Mouse (Mus musculus) CH12.LX (cell line): ENCODE measurements at regions not wholly inside any gene's neighbourhood (a gene's known extent, or its start where the extent isn't known, plus 50 kb on each side); places are given as distances from the start of the nearest gene placed in this dataset.

Source experiments
- DNase-seq: peaks from one replicate; pipeline ENCODE4 v3.0.0-alpha.2; 2013; ENCODE audit errors: extremely low read depth
- H3K27ac ChIP-seq: 2 replicates; pipeline ENCODE4 v1.5.1; 2012; ENCODE audit warnings: low read depth, mild to moderate bottlenecking, control low read depth, moderate library complexity; ENCODE audit not compliant: insufficient read depth
- H3K27me3 ChIP-seq: replicated peaks from 2 replicates; pipeline ENCODE3; 2012; ENCODE audit warnings: inconsistent platforms
- H3K36me3 ChIP-seq, 2 experiments: replicated peaks in 1 of 2; 2 replicates each; pipeline versions ENCODE3 to v1.6.1; 2012; ENCODE audit warnings: inconsistent platforms in 1 of 2, low read length in 1 of 2, mild to moderate bottlenecking in 1 of 2, mixed read lengths in 1 of 2, moderate library complexity in 1 of 2; ENCODE audit not compliant: control insufficient read depth in 1 of 2, insufficient read depth in 1 of 2
- H3K4me1 ChIP-seq, 2 experiments: 2 replicates each; pipeline ENCODE4 v1.6.1; 2012; ENCODE audit warnings: inconsistent platforms in 1 of 2, moderate library complexity in 1 of 2; ENCODE audit not compliant: insufficient read depth in 2 of 2, control insufficient read depth in 1 of 2
- H3K4me2 ChIP-seq: 2 replicates; pipeline ENCODE4 v1.6.1; 2012; ENCODE audit warnings: low read depth, mild to moderate bottlenecking, control low read depth; ENCODE audit not compliant: poor library complexity, insufficient read depth, severe bottlenecking
- H3K4me3 ChIP-seq, 3 experiments: fragments of 150-350 bp in 1 of 3; sonication (generic) in 1 of 3; replicated peaks in 1 of 3; 2 replicates each; pipeline versions ENCODE3 to v1.5.1; 2011 to 2012; ENCODE audit warnings: low read depth in 2 of 3, low read length in 2 of 3, mild to moderate bottlenecking in 2 of 3, moderate library complexity in 2 of 3, control low read depth in 1 of 3, improper control_type of control experiment in 1 of 3, inconsistent platforms in 1 of 3, mixed read lengths in 1 of 3; ENCODE audit not compliant: poor library complexity in 1 of 3
- H3K79me2 ChIP-seq: replicated peaks from 2 replicates; pipeline ENCODE4 v1.6.1; 2012; ENCODE audit warnings: mild to moderate bottlenecking, moderate library complexity; ENCODE audit not compliant: control insufficient read depth, poor library complexity, insufficient read depth, severe bottlenecking; ENCODE audit errors: extremely low read depth
- H3K9ac ChIP-seq: 2 replicates; pipeline ENCODE4 v1.6.1; 2012; ENCODE audit warnings: low read depth, mild to moderate bottlenecking, control low read depth, moderate library complexity; ENCODE audit not compliant: insufficient read depth
- H3K9me3 ChIP-seq: replicated peaks from 2 replicates; pipeline ENCODE3; 2012; ENCODE audit warnings: low read length, inconsistent platforms, mixed read lengths
- BHLHE40 ChIP-seq: IDR thresholded peaks from 2 replicates; pipeline ENCODE4 v1.6.1; 2011; ENCODE audit warnings: mild to moderate bottlenecking, low read depth, low read length, improper control_type of control experiment
- E2F4 ChIP-seq: IDR thresholded peaks from 2 replicates; pipeline ENCODE4 v1.6.1; 2011; ENCODE audit warnings: low read depth, low read length, improper control_type of control experiment; ENCODE audit not compliant: insufficient replicate concordance
- IRF4 ChIP-seq: IDR thresholded peaks from 2 replicates; pipeline ENCODE4 v1.6.1; 2014; ENCODE audit warnings: low read depth, mild to moderate bottlenecking, inconsistent platforms, low read length, improper control_type of control experiment
- JUN ChIP-seq: IDR thresholded peaks from 2 replicates; pipeline ENCODE4 v1.6.1; 2011; ENCODE audit warnings: low read depth, mild to moderate bottlenecking, low read length, improper control_type of control experiment, moderate library complexity; ENCODE audit not compliant: insufficient read depth
- JUND ChIP-seq: conservative IDR thresholded peaks from 2 replicates; pipeline ENCODE4 v1.6.1; 2011; ENCODE audit warnings: low read depth, low read length, improper control_type of control experiment
- KAT2A ChIP-seq: IDR thresholded peaks from 2 replicates; pipeline ENCODE4 v1.6.1; 2012; ENCODE audit warnings: low read length, improper control_type of control experiment, inconsistent platforms; ENCODE audit not compliant: insufficient replicate concordance
- MAX ChIP-seq: IDR thresholded peaks from 2 replicates; pipeline ENCODE4 v1.6.1; 2011; ENCODE audit warnings: low read length, improper control_type of control experiment
- MYC ChIP-seq: IDR thresholded peaks from 2 replicates; pipeline ENCODE4 v1.6.1; 2011; ENCODE audit warnings: low read depth, mild to moderate bottlenecking, improper control_type of control experiment, low read length
- NELFE ChIP-seq: IDR thresholded peaks from 2 replicates; pipeline ENCODE4 v1.6.1; 2011; ENCODE audit warnings: low read depth, low read length, improper control_type of control experiment
- NRF1 ChIP-seq: IDR thresholded peaks from 2 replicates; pipeline ENCODE4 v1.6.1; 2014; ENCODE audit warnings: low read depth, mild to moderate bottlenecking, inconsistent platforms, low read length, improper control_type of control experiment, moderate library complexity
- RCOR1 ChIP-seq: conservative IDR thresholded peaks from 2 replicates; pipeline ENCODE4 v1.6.1; 2012; ENCODE audit warnings: low read depth, mild to moderate bottlenecking, inconsistent platforms, low read length, improper control_type of control experiment
- TBP ChIP-seq: conservative IDR thresholded peaks from 2 replicates; pipeline ENCODE4 v1.6.1; 2011; ENCODE audit warnings: low read depth, low read length, improper control_type of control experiment
- USF1 ChIP-seq: IDR thresholded peaks from 2 replicates; pipeline ENCODE4 v1.6.1; 2014; ENCODE audit warnings: low read depth, mild to moderate bottlenecking, inconsistent platforms, low read length, improper control_type of control experiment
- ZC3H11A ChIP-seq: IDR thresholded peaks from 2 replicates; pipeline ENCODE4 v1.6.1; 2012; ENCODE audit warnings: low read depth, mild to moderate bottlenecking, inconsistent platforms, low read length, improper control_type of control experiment
- dilution Hi-C: fragments of 300-500 bp; cut with MboI; formaldehyde crosslinking; loops from 2 replicates; pipeline ENCODE4 v1.14.3; 2020; ENCODE audit warnings: low sequenced_read_pairs; ENCODE audit not compliant: extremely low pct_unique_long_range_greater_than_20kb, extremely low pct_ligation_motif_present
- in situ Hi-C: fragments of 300-500 bp; cut with MboI; formaldehyde crosslinking; loops from 3 replicates; pipeline ENCODE4 v1.14.3; 2019; ENCODE audit warnings: low sequenced_read_pairs, low pct_ligation_motif_present, low pct_unique_long_range_greater_than_20kb, mixed read lengths

DNA sequence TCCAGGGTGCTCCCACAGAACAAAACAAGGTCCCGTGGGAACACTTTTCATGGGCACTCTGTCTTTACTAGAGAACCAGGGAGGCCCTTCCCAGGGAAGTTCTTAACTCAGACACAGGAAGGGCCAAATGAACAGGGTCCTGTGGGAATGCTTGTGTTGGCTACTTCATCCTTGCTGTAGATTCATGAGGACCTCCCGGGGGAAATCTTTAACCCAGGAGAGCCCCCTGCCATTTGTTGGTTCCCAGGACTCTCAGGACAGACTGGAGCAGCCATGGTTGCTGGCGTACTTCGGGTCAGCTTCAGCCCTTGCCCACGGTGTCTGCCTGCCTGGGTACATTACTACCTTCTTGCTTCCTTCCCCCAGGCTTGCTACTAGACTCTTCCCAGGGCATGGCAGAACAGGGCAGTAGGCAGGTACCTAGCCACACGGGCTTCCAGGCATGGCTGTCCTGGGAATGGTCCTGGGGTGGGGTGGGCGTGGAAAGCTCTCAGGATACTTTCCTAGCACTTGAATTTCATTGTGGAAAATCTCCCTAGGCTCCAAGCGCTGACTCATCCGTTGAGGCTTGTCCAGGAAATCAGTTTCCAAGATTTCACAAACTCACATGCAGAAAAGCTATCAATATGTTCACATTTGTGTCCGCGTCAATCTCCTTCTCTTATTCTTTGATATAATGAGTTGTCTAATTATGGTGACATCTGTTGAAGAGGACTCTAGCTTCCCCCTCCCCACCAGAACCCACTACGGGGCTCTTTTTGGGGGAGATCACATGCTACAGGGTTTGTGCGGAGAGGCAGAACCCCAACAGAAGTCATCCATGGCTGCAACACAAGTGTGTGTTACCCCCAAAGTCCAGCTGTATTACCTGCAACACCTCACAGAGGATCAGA, 148.6 kb downstream of the Sec61b start:
- Histone ChIP-seq H3K79me2 (no peaks in the 10 kb centered on the region), H3K4me2 (no peak overlapping the region), H3K9me3 (no peaks in the 10 kb centered on the region), H3K27me3 (no peaks in the 10 kb centered on the region), H3K27ac (no peak overlapping the region), H3K4me3 (no peak overlapping the region), H3K36me3 (no peaks in the 10 kb centered on the region), H3K4me1 (no peaks in the 10 kb centered on the region), H3K9ac (no peak overlapping the region)
- TF ChIP-seq ZC3H11A: no peak
- no peak for TF ChIP-seq JUND
- no peak for TF ChIP-seq TBP
- no peak for TF ChIP-seq NELFE
- no peak for TF ChIP-seq BHLHE40
- no peak for TF ChIP-seq NRF1
- TF ChIP-seq IRF4: no peak
- TF ChIP-seq JUN: no peak
- no peak for TF ChIP-seq USF1
- no peak for TF ChIP-seq MAX
- TF ChIP-seq KAT2A: no peak
- TF ChIP-seq RCOR1: no peak
- no peak for TF ChIP-seq MYC
- dilution Hi-C loops: no loop called here
- in situ Hi-C loops: no loop called here
- no peak for DNase-seq

DNA sequence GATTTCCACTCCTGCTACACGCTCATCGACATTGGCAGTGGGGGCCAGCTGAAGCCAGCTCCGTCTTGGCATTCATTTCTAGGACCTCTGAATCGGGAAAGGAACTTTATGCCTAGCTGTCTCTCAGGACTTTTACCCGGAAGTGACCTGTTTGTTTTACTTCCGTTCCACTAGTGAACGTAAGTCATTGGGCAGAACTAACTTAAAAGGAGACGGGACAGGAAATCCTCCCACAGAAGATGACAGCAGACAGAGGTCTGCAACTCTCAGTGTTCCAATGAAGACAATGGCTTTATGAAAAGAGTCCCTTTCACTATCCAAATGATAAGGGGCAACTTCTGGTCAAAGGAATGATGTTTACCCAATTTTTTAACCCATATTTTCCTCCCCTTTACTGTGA, 155.5 kb downstream of the Sec61b start:
- H3K79me2 ChIP-seq: no peaks in the 10 kb centered on the region
- H3K27ac ChIP-seq: no peak overlapping the region
- no peak overlapping the region for H3K9ac ChIP-seq
- no peak overlapping the region for H3K4me2 ChIP-seq
- H3K4me3 ChIP-seq: no peak overlapping the region
- H3K9me3 ChIP-seq: no peaks in the 10 kb centered on the region
- in situ Hi-C loops (no loop called here), dilution Hi-C loops (no loop called here)
- H3K36me3 ChIP-seq: no peaks in the 10 kb centered on the region
- DNase-seq: no peak
- no peaks in the 10 kb centered on the region for H3K27me3 ChIP-seq
- H3K4me1 ChIP-seq: peaks cover 0 to 5% of the 10 kb centered on the region in 2 experiments; a peak in 1 of 4 replicates
- TF ChIP-seq MAX (no peak), NRF1 (no peak)

DNA sequence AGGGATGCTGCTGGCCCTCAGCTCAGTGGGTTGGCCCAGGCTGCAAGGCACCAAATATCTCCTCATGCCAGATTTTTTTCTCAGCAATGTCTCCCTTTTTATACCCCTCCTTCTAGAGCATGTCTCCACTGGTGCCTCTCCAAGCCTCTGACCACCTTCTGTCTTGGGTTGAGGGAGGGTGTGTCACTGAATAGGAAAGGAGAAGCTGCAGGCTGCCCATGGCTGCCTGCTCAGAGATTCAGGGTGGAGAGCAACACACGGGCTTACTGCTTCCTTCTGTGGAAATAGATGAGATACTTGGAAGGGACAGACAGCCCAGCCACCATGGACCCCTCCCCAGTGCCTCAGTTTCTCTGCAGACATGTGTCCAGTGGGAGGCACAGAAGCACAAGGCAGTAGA, 156.0 kb downstream of the Sec61b start:
- Histone ChIP-seq H3K27ac (no peak overlapping the region), H3K9me3 (no peaks in the 10 kb centered on the region), H3K27me3 (no peaks in the 10 kb centered on the region), H3K79me2 (no peaks in the 10 kb centered on the region), H3K36me3 (no peaks in the 10 kb centered on the region), H3K4me3 (no peak overlapping the region), H3K4me2 (no peak overlapping the region), H3K4me1 (peaks cover 0 to 5% of the 10 kb centered on the region in 2 experiments; a peak in 1 of 4 replicates), H3K9ac (no peak overlapping the region)
- DNase-seq: no peak
- in situ Hi-C loops: no loop called here
- dilution Hi-C loops: no loop called here
- no peak for TF ChIP-seq E2F4
- no peak for TF ChIP-seq ZC3H11A
- TF ChIP-seq KAT2A: no peak
